Mouse (Mus musculus) spleen, postnatal 4 days (tissue): Measurements from ENCODE around the gene Cdk17.

Experiments used
- DNase-seq, 2 experiments: peaks; one replicate each; pipeline ENCODE4 v3.0.0; 2022; ENCODE audit warnings: low spot score in 2 of 2

The Cdk17 gene

GRCm38 (mm10) chr10:93261981-93262499, 101.4 kb downstream of the Cdk17 start:
- DNase-seq, result no peak

- DNase-seq, result no peak
Measured at GRCm38 (mm10) chr10:93263431-93263830, 102.8 kb downstream of the Cdk17 start.

GRCm38 (mm10) chr10:93264001-93264400, 103.3 kb downstream of the Cdk17 start:
- no peak for DNase-seq

- DNase-seq, result no peak
Measured at GRCm38 (mm10) chr10:93265833-93266232, 105.2 kb downstream of the Cdk17 start.

GRCm38 (mm10) chr10:93266521-93266920, 105.8 kb downstream of the Cdk17 start:
- no peak for DNase-seq

GRCm38 (mm10) chr10:93267509-93267908, 106.8 kb downstream of the Cdk17 start:
- no peak for DNase-seq

- no peak for DNase-seq
Measured at GRCm38 (mm10) chr10:93268339-93268738, 107.7 kb downstream of the Cdk17 start.

GRCm38 (mm10) chr10:93269744-93270143, 109.1 kb downstream of the Cdk17 start:
- DNase-seq, result no peak

- DNase-seq, result no peak
Measured at GRCm38 (mm10) chr10:93270889-93271460, 110.3 kb downstream of the Cdk17 start.

- DNase-seq, result no peak
Measured at GRCm38 (mm10) chr10:93271831-93272230, 111.2 kb downstream of the Cdk17 start.

GRCm38 (mm10) chr10:93272986-93273982, 112.6 kb downstream of the Cdk17 start:
- no peak for DNase-seq

- no peak for DNase-seq
Measured at GRCm38 (mm10) chr10:93274277-93274696, 113.6 kb downstream of the Cdk17 start.

- DNase-seq, result no peak
Measured at GRCm38 (mm10) chr10:93275212-93276136, 114.8 kb downstream of the Cdk17 start.

GRCm38 (mm10) chr10:93276349-93276763, 115.7 kb downstream of the Cdk17 start:
- DNase-seq, result no peak

GRCm38 (mm10) chr10:93276857-93277256, 116.2 kb downstream of the Cdk17 start:
- DNase-seq, result no peak

GRCm38 (mm10) chr10:93278361-93278760, 117.7 kb downstream of the Cdk17 start:
- no peak for DNase-seq

GRCm38 (mm10) chr10:93279062-93279461, 118.4 kb downstream of the Cdk17 start:
- DNase-seq, result no peak

GRCm38 (mm10) chr10:93280586-93280985, 119.9 kb downstream of the Cdk17 start:
- no peak for DNase-seq

- no peak for DNase-seq
Measured at GRCm38 (mm10) chr10:93281092-93281491, 120.4 kb downstream of the Cdk17 start.

- no peak for DNase-seq
Measured at GRCm38 (mm10) chr10:93282526-93282964, 121.9 kb downstream of the Cdk17 start.

GRCm38 (mm10) chr10:93283258-93283657, 122.6 kb downstream of the Cdk17 start:
- no peak for DNase-seq
